Mouse (Mus musculus): ENCODE measurements around the gene Gm4907.
"Not testable (repeated sequence)": the region's sequence is repeated elsewhere in the genome, so short reads cannot be mapped to it uniquely, and the experiment has no call there.

Gene Gm4907

GRCm38 (mm10) chrX:23882253-23882652, at the start of gene Gm4907:
Gene Gm4907, plus strand, starts transcription at chrX:23882553.
- DNase-seq (ENCODE audit: low spot score) = not testable (repeated sequence)

- DNase-seq (ENCODE audit: low spot score) = not testable (repeated sequence)
These were observed 48.6 kb upstream of the Gm4907 start for GRCm38 (mm10) chrX:23833784-23834183.

GRCm38 (mm10) chrX:23840921-23841320, 41.4 kb upstream of the Gm4907 start:
- DNase-seq (ENCODE audit: low spot score) = no peak

GRCm38 (mm10) chrX:23954161-23954560, 71.8 kb downstream of the Gm4907 start:
- no peak for DNase-seq (ENCODE audit: low spot score)

Measured in testis, postnatal 10 days (tissue).